Mouse (Mus musculus) bone marrow macrophage, adult 2 months (primary cell): Measurements from ENCODE around the gene Cyp26c1.

Experiments used
- CTCF ChIP-seq: IDR thresholded peaks from 2 replicates; pipeline ENCODE4 v1.5.1; 2012; ENCODE audit warnings: low read depth, mild to moderate bottlenecking, low read length, moderate library complexity
- POLR2A ChIP-seq: IDR thresholded peaks from 2 replicates; pipeline ENCODE4 v1.6.1; 2012; ENCODE audit warnings: mild to moderate bottlenecking, low read depth, low read length, borderline replicate concordance

DNA sequence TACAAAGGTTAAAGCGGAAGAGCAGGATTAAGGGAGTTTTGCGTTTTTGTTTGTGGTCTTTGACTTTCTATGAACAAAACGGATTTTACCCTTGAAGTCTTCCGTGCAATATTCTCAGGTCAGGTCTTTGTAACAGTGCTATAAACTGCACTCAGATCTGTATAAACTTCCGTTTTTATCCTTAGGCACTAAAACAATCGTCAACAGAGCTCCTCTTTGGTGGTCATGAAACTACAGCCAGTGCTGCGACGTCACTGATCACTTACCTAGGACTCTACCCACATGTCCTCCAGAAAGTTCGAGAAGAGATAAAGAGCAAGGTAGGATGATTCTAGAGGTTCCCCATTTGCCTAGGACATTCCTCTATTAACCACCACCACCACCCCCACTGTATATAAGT, 14.3 kb downstream of the Cyp26c1 start:
- TF ChIP-seq POLR2A (no peak), CTCF (no peak)
